Mouse (Mus musculus) monocyte, adult 59 days (primary cell): ENCODE data around the gene Sectm1a. TPM values are rescaled to one million over a fixed set of nuclear protein-coding genes. Genes with fewer than 3 reads are reported as not detected.

Source experiments
- total RNA-seq, 2 experiments: library from RNA; stranded (reverse); gene quantifications; one replicate each; pipeline ENCODE4 v1.2.4; 2023

Gene Sectm1a
- under 1 TPM; 0.52 to 0.97 TPM for total RNA-seq

DNA sequence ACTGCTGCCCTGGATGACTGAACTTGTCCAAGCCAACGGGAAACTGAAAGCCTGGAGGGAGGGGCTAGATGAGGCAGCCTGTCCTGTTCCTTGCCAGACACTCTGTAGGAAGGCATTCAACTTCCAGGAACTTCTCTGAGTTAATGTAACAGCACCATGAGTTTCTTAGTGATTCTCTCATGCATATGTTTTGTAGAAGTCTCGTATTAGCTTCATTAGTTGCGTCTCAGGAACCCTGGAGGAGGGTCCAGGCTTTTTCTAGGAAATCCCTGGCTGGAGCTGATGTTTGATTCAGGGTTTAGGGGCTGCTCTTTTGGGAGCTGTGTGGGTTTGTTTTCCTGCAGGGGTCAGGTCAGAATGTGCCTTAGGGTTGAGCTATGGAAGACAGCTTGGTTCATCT is at the start of gene Sectm1a:
Gene Sectm1a, minus strand, starts transcription at position 101 of the 400 bp plus-strand sequence.

DNA sequence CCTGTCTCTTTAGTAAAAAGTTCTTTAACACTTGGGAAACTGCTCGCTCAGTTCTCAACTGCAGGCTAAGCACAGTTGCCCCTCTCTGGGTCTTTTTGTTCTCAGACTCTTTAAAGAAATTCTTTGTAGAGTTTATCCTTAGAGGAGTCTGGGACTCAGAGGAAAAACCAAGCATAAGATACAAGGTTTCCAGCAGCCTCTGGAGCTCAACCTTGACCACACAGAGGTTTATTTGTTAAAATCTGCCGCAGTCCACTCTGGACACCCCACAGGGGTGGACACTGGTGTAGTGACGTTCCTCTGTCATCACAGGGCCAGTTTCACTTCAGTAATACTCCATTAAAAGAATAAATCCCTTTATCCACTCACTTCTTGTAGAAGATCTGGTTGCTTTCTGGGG is 37.6 kb upstream of the Sectm1a start, which contains the start of gene Tex19.2:
Gene Tex19.2, minus strand, starts transcription at position 101 of the 400 bp plus-strand sequence.

GRCm38 (mm10) chr11:121063379-121063778 is 17.6 kb downstream of the Sectm1a start, which contains the start of gene Sectm1b:
TSS of gene Sectm1b (minus strand) at chr11:121063569.

DNA sequence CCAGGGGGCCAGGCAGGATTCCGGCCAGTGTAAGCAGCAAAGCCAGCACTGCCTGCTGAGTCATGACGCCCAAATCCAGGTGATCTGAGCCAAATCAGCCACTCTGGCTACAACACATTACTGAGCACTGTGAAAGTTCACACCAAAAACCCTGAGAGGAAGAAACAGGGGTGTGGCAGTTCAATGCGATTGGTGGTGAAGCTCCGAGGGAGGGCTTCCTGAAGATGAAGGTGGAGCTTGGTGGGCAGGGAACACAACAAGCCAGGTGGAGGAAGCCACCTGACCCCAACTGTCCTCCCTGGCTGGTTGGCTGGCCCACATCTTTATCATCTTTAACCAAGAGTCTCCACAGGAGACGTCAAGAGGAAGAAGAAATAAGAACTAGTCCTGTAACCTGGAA is 41.7 kb downstream of the Sectm1a start, which contains the start of gene Cd7:
Gene Cd7, minus strand, starts transcription at position 117 of the 400 bp plus-strand sequence.

Other genes with a start within 250 kb of the Sectm1a start
- gene Ccdc57, start 148.3 kb downstream of the Sectm1a start, total RNA-seq = under 1 TPM; 0.58 to 0.88 TPM
- 100 to 1,000 TPM; 145 to 159 TPM for gene Slc16a3, start 132.7 kb downstream of the Sectm1a start, total RNA-seq
- gene Csnk1d, start 89.9 kb downstream of the Sectm1a start, total RNA-seq = 100 to 1,000 TPM; 146 to 149 TPM
- gene Cd7, start 41.8 kb downstream of the Sectm1a start, total RNA-seq = 10 to 100 TPM; 22.4 to 35.1 TPM
- not detected for gene Sectm1b, start 17.7 kb downstream of the Sectm1a start, total RNA-seq
- gene Tex19.2, start 37.5 kb upstream of the Sectm1a start, total RNA-seq = not detected
- not detected for gene Tex19.1, start 64.9 kb upstream of the Sectm1a start, total RNA-seq
- gene Uts2r, start 79.1 kb upstream of the Sectm1a start, total RNA-seq = not detected
- 1 to 10 TPM; 5.2 to 5.6 TPM for gene Hexdc, start 123.2 kb upstream of the Sectm1a start, total RNA-seq
- gene Ogfod3, start 123.5 kb upstream of the Sectm1a start, total RNA-seq = 1 to 10 TPM; 5.0 to 7.0 TPM
- 10 to 100 TPM; 78.0 to 81.9 TPM for gene Cybc1, start 148.1 kb upstream of the Sectm1a start, total RNA-seq
- 10 to 100 TPM; 26.4 to 33.7 TPM for gene Narf, start 156.0 kb upstream of the Sectm1a start, total RNA-seq
- gene Foxk2, start 178.8 kb upstream of the Sectm1a start, total RNA-seq = 10 to 100 TPM; 29.2 to 33.9 TPM